Mouse (Mus musculus) kidney, adult 2 months (tissue): ENCODE data around the gene Apobec3.

ENCODE experiments used
- CTCF ChIP-seq: fragments of 200-500 bp; conservative IDR thresholded peaks from 2 replicates; pipeline ENCODE4 v1.5.1; 2011; ENCODE audit warnings: low read depth, mild to moderate bottlenecking, control low read depth, low read length, moderate library complexity, mixed read lengths; ENCODE audit not compliant: insufficient read depth, insufficient read length
- POLR2A ChIP-seq: fragments of 200-500 bp; IDR thresholded peaks from one replicate; pipeline ENCODE4 v1.6.1; 2011; ENCODE audit warnings: low read depth, low read length, control low read depth

GRCm38 (mm10) chr15:79919787-79920186 is 28.3 kb downstream of the Apobec3 start:
- TF ChIP-seq CTCF (no peak), POLR2A (no peak)
